Mouse (Mus musculus) layer of hippocampus, postnatal 10 days (tissue): ENCODE data around the gene Pmfbp1. TPM values are rescaled to one million over a fixed set of nuclear protein-coding genes. Genes with fewer than 3 reads are reported as not detected.
A peak's percentile ranks its signal among the peaks of the same experiment; 100 is the strongest.

Experiments
- DNase-seq, 2 experiments: peaks; one replicate each; pipeline ENCODE4 v3.0.0; 2021; ENCODE audit warnings: low spot score in 2 of 2
- total RNA-seq, 2 experiments: library from RNA; stranded (reverse); gene quantifications; 2 replicates each; pipeline ENCODE4 v1.2.3; 2021

Gene Pmfbp1
- total RNA-seq, 2 experiments from 2014 or later, result 0.22 to 0.41 TPM

DNA sequence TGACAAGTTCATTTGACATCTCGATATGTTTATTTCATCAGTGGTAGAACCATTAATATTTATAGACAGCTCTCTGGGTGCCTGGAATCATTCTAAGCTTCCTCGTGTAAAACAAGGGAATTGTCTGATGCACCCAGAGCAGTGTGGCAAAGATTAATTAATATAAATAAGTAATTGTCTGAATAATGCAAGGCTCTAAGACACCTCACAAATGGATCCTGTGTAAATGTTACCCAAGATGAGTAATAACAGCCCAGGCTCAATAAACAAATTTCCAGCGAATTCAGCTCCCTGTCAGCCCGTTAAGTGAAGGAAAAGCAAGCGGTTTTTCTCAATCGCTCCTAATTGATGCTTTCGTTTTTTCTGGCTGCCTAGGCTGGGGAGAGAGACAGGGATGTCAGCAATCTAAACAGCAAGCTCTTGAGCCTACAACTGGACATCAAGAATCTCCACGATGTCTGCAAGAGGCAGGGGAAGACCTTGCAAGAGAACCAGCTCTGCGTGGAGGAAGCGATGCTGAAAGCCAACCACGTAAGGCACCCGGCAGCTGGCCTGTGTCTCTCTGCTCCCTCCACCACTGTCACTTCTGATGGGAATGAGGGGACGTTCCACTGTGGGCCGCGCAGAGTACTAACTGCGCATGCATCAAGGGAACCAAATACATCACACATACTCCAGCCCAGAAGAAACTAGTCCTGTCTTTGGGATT is 5.3 kb downstream of the Pmfbp1 start:
- no peak for DNase-seq

DNA sequence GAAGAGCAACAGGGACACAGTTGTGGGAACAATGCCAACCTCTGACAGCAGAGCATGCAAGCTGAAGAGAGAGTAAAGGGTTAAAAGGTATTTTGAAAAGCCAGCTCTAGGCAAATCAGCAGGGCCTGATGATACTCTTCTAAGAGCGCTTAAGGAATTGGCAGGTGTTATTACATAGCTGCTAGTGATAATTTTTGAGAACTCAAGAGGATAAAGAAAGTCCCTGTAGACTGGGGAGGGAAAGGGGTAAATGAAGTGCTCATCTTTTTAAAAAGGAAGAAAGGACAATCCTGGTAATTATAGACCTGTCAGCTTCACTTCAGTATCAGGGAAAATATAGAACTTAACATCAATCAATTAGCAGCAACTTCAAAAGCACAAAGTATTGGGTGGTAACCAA is 9.7 kb downstream of the Pmfbp1 start:
- no peak for DNase-seq

DNA sequence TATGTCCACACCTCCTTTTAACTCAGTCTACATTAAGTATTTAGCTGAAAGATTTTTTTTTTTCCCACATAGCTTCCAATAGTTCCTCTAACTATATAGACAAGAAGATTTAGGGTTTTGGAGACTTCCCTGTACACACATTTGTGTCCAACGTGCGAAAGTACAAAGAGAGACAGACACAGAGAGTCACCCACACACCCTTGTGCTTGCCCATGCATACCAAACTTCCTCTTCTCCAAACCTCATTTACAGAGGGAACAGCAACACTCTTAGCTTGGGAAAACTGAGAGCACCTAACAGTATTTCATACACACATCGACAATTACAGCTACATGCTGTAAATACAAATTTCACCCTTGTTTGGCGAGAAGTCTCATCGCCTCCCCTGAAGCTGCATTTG is 11.7 kb downstream of the Pmfbp1 start:
- DNase-seq, result no peak

DNA sequence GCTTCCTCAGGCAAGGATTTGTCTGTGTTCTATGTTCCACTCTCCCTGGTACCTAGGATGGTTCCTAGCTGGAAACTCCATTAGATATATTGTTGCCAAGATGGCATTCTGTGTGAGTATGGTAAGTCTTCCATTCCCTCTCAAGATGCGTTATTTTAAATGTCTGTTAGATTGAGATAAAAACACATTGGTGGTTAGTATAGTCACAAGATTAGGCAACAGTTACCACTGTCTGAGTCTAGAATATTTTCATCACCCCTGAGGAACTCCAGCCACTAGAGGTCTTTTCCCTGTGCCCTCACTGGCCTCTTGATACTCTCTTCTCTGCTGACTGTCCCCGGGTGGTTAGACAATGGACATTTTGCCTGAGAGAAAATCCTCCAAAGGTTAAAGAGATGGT is 30.2 kb downstream of the Pmfbp1 start:
- DNase-seq, result no peak

DNA sequence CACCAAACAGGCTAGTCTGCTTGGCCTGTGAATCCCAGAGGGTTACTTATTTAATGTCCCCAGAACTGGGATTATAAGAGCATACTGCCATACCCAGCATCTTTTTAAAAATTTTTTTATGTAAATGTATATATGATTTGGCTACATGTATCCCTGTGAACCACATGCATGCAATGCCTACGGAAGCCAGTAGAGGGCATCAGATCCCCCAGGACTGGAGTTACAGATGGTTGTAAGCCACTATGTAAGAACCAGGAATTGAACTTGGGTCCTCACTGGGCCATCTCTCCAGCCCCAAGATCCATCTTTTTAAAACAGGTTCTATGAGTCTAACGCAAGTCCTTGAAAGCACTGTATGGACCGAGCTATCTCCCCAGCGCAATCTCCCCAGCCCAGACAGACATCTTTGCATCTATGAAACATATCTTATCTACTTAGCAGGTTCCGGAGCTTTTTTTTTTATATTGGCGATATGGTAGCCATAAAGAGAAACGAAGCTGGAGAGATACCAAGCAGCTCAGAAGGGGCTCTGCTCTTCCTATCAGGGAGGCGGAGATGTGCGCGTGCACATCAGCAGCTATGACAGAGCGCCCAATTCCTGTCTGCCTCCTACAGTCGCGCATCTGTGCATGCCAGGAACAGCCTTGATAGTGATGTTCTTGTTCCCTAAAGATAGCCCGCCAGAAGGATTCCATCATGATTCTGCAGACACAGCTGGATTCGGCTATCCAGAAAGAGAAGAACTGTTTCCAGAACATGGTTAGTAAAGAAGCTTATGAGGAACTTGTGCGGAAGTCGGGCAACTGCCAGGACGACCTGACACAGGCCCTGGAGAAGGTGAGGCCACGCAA is 41.5 kb downstream of the Pmfbp1 start:
- DNase-seq, result peak; percentile 34 to 36

DNA sequence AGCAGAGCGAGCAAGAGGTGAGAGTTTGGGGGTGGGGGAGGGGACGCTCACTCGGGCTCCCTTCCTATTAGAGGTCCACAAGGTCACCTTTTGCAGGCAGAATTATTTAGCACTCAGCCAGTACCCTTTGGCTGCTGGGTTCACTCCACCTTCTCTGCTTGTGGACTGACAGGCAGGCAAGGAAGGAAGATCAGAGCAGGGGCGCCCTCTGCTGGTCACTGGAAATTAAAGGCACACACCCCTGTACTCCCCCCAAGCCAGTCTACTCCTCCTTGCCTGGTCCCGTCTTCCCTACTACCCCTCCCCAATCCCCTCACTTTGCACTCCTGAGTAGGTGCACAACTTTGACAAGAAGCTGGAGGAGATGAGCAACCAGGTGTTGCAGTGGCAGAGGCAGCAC is 42.9 kb downstream of the Pmfbp1 start:
- peak; percentile 89 to 90 for DNase-seq

DNA sequence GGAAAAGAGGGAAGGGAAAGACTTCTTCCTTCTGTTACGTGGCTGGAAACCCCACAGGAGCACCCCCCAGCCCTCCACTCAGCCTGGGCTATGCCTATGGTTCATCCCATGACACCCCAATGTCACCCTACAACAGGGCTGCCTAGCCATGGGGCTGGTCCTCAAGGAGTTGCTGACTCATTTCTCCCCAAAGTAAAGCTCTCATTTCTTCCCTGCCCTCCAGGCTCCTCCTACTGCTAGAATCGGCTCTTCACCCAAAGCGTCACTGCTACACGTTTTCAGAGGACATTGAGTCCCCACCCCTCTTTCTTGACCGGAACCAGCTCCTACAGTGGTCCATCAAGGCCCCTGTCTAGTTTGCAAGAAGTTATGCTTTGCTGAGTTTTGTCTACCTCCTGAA is 48.3 kb downstream of the Pmfbp1 start:
- DNase-seq, result no peak

DNA sequence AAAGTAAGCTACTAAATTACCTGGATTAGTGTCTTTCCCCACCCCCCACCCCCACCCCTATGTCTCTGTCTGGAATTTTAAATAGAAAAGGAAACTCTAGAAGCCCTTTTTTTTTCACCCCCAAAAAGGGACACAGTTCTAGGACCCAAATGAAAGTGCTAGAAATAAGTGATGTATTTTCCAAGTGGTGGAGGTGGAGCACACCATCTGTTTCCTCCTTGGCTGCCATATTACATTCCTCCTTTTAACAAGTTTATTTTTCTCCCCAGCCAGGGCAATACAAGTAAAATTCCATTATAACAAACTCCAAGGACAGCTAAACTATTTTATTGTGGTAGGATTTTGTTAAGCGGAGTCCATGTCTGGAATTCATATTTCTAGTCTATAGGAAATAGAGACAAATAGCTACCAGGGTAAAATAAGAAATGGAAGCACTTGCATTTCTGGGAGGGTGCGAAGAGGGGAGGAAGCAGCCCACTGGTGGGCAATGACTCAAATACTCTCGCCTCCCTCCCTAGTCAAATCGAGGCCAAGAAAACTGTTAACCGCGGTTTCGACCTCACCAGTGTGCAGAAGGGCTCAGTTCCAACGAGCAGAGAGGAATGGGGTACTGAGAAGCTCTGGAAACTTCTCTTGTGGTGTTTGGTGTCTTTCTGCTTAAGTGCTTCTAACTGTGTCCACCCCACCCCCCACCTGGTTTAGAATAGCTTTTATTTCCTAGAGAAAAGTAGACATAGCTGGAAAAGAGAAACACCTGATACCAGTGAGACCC is 49.1 kb downstream of the Pmfbp1 start:
- DNase-seq, result no peak

DNA sequence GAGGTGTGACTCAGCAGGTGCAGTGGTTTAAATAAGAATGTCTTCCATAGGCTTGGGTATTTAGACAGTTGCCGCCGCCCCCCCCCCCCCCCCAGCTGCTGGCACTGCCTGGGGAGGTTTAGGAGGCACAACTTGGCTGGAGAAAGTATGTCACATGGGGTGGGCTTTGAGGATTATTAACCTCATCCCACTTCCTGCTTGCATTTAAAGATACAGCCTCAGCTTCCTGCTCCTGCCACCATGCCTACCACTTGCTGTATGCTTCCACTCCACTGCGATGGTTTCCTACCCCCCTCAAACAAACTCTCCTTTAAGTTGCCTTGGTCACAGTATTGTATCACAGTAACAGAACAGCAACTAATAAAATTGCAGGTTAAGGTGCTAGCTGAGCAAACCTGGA is 50.2 kb downstream of the Pmfbp1 start:
- no peak for DNase-seq

DNA sequence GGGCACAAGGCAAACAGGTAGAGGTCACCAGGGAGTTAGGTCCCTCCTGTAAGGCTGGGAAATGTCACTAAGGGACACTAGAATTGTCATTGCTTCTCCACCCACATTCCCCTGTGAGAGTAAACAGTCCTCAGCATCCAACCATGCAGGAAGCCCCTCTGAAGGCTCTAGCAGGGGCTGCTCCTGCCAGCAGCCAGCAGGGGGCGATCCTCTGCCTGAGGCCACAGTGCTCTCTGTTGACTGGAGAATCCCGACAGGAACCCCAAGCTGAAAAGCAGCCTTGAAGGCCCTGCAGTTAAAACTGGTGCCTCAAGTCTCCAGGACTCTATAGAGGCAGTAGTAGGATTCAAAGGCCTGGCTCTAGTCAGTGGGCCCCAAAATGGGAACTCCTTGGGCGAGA is 57.8 kb downstream of the Pmfbp1 start:
- DNase-seq, result peak; percentile 23 to 30

DNA sequence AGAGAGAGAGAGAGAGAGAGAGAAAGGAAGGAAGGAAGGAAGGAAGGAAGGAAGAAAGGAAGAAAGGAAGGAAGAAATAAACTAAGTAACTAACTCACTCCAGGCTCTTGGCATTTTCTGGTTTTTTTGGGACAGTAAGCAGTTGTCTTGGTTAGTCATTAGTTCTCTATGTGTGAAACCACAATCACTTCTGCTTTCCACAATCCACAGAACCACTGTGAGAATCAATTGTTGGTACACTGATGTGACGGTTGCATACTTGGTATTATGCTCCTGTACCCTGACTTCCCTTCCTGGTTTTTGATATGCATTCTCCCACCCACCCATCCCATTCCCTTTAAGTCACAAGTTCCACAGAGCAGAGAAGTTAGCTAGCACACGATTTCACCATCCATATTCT is 70.1 kb downstream of the Pmfbp1 start:
- no peak for DNase-seq

DNA sequence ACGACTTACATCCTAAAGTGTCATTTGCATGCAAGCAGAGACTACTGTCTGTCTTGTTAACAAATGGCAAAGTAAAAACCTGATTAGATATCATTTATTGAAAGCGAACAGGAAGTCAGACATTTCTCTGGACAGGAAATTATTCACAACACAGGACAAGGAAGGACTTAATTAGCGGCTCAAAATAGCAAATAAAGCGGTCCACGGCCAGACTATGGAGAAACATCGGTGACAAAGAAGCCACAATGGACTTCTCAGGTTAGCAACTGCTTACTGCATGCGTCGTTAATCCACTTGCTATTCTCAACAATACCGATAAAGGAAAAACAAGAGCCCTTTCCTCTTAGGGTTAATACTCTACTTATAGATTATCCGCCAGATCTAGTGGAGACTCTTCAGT is 70.9 kb downstream of the Pmfbp1 start:
- DNase-seq, result no peak

DNA sequence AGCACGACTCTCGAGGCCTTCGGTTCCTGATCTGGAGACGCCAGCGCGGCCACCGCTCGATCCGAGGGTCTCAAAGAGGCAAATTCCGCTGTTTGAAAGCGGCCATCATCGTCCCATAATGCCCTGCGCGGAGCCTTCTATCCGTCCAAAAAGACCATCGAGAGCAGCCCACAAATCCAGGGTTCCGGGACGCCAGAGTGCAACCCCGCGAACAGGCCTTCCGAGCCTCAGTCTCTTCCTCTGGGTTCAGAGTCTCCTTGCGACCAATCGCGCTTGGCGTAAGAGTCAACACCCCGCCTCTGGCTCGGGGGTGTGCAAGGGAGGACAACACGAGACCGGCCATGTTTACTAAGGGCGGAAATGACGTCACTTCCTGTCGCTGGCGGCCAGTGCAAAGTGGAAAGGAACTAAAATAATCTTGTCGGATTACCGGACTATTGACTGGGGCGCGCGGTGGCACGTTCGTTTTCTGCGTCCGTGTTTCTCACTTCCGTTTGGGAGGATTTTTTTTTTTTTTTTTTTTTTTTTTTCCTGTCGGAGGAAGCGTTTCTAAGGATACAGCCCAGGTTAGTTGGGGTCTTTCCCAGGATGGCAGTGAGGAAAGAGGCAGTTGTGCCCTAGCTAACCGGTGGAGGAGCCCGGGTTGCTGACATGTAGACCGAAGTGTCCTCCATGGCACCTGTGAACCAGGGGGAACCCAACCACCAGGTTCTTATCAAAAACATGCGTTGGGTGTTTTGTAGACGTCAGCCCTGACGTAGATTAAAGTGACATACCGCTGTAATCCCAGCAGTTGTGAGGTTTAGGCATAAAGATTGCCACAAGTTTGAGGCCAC is 71.9 kb downstream of the Pmfbp1 start, which contains the start of the genes Dhx38 and Txnl4b:
Dhx38 (minus strand) TSS at position 364 of the 836 bp plus-strand sequence.
Txnl4b (plus strand) TSS at position 395 of the 836 bp plus-strand sequence.
- DNase-seq, result peak; percentile 99

DNA sequence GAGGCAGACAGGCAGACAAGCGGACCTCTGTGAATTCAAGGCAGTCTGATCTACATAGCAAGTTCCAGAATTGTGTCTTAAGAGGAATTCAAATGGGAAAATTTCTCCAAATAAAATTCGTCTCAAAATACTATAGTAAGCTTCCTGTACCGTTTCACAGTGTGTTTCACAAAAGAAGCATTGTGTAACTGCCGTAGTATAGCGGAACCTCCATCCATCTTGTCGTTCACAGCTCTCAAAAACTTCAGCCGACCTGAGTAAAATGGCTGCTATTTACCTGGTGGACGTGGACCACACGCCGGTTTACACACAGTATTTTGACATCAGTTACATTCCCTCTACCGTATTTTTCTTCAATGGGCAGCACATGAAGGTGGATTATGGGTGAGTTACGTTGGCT is 77.3 kb downstream of the Pmfbp1 start:
- DNase-seq, result no peak

DNA sequence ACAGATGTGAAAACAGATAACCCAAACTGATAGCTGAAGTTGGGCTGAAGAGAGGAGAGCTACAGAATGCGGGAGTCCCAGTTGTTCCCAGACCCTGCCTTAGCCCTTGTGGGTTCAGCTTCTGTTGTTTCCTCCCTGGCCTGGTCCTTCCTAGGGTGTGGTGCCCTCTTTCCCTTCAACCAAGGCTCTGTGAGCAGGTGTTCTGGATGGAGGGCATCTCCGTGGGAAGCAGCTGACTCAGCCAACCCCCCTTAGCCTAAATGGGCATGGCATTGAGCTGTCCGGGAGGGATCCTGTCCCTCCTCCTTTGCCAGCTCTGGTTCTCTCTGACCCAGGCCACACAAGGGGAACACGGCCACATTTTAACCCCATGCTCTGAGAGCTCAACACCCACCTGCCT is 82.5 kb downstream of the Pmfbp1 start:
- no peak for DNase-seq

DNA sequence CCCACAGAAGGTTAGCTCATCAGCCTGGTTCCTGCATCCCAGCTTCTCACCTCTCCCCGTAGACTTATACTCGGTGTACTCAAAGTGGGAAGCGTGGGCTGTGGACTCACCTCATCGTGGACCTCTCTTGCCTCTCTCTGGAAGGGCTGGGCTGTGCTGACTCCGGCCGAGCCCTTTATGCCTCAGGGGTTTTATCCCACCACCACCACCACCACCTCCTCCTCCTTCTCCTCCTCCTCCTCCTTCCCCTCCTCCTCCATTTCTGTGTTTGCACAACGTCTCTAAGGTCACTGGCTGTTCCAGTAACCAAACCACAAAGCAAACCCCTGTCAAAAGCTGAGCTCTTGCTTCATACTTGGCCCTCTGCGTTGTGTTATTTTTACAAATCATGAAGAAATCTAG is 85.1 kb downstream of the Pmfbp1 start, which contains the start of gene Hp:
Hp (minus strand) TSS at position 273 of the 402 bp plus-strand sequence.
- no peak for DNase-seq

DNA sequence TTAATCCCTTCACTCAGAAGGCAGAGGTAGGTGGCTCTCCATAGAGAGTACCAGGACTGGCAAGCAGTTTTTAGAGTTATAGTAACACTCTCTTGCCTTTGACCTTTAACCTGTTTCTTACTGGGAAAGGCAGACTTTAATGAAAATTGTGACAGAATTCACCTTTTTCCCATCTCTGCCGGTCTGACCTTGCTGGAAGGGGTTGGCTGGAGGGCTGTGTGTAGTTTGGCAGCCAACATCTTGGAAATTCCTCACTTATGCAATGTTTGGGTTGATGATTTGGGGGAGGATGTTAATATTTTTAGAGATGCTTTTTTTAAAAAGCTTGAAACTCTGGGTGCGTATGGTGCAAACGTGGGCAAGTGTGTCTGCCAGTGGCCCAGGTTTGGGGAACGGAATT is 90.5 kb downstream of the Pmfbp1 start:
- DNase-seq, result no peak

DNA sequence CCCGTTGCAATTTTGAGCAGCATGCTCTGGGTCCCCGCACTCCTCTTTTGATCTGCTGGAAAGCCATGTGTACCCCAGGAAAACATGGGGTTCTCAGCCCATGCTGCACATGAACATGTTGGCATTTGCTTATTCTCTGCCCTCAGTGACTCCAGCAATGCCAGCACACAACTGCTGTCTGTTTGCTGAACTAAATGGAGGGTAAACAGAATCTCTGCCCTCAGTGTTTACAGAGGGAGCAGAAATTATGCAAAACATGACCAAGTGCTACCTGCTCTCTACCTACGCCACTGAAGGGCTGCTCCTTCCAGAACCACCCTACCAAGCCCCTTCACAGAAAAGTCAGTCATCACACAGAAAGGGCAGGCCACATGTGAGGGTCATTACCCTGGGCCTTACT is 91.0 kb downstream of the Pmfbp1 start:
- DNase-seq, result no peak

DNA sequence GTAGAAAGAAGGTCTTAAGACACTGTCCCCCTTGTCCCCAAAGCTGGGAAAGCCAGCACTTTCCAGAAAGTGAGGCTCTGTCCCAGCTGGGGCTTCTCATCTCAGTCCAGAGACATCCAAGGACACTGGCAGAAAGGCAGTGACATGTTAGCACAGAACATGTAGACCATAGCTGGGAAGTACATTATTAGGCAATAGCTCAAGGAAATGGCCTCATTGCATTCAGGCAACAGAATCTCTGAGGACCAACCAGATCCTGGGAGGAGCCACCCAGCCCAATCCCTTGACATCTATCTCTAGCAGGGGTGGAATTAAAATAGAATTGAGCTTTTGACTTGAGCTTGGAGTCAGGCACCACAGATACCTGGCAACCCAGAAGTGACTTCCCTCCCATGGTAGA is 91.8 kb downstream of the Pmfbp1 start:
- no peak for DNase-seq

DNA sequence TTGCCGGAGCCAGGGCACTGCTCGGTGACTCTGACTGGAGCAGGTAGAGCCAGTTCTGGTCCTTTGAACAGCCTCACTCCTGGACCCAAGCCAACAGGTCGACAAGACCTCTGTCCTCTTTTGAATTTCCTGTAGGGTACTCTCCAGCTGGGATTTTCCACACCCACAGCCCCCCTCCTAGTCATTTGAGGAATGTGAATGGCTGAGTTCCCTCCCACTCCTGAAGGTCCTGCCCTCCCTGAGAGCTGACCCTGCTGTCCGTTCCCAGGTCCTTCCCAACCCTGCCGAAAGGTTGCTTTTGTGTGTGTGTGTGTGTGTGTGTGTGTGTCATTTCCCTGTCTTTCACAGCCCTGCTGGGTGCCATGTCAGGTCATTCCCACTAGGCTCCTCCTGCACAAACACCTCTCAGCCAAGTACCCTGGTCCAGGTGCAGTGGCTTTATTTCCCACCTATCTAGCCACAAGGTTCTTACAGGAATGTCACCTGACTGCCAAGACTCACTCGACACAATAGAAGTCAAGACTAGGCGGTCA is 93.2 kb downstream of the Pmfbp1 start:
- DNase-seq, result no peak

DNA sequence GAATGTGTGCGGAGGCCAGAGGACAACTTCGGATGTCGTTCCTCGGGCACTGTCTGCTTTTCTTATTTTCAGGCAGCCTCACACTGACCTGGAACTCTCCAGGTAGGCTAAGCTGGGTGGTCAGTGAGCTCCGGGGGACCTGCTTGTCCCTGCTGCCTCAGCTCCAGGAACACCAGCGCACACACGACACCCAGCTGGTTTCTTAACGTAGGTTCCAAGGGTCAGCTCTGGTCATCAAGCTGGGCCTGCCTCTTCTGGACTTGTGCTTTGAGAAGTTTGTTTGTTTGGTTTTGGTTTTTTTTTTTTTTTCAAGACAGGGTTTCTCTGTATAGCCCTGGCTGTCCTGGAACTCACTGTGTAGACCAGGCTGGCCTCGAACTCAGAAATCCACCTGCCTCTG is 97.1 kb downstream of the Pmfbp1 start:
- DNase-seq, result no peak
